Mouse (Mus musculus) lung, embryonic 14.5 days (tissue): ENCODE measurements around the gene Gpha2. TPM values are rescaled to one million over a fixed set of nuclear protein-coding genes. Genes with fewer than 3 reads are reported as not detected.

ENCODE experiments used
- ATAC-seq: fragments of 200-750 bp; cut with Nextera tagmentation; 2 replicates; pipeline ENCODE4 v1.8.0; 2017; ENCODE audit warnings: mild to moderate bottlenecking, moderate TSS enrichment, moderate library complexity; ENCODE audit not compliant: insufficient read depth
- DNase-seq: peaks from one replicate; pipeline ENCODE4 v3.0.0-alpha.2; 2015
- H3K27ac ChIP-seq: fragments of 300-500 bp; sonication (generic); 2 replicates; pipeline ENCODE4 v1.5.1; 2014; ENCODE audit warnings: low read depth, mild to moderate bottlenecking, moderate library complexity
- H3K27me3 ChIP-seq: fragments of 300-500 bp; sonication (generic); 2 replicates; pipeline ENCODE4 v1.6.1; 2014; ENCODE audit warnings: low read length, control low read depth; ENCODE audit not compliant: insufficient read depth
- H3K36me3 ChIP-seq: fragments of 300-500 bp; sonication (generic); 2 replicates; pipeline ENCODE4 v1.6.1; 2014; ENCODE audit warnings: control low read depth; ENCODE audit not compliant: insufficient read depth
- H3K4me1 ChIP-seq: fragments of 300-500 bp; sonication (generic); 2 replicates; pipeline ENCODE4 v1.6.1; 2014; ENCODE audit warnings: antibody characterized with exemption, control low read depth; ENCODE audit not compliant: insufficient read depth
- H3K4me2 ChIP-seq: fragments of 300-500 bp; sonication (generic); 2 replicates; pipeline ENCODE4 v1.6.1; 2014; ENCODE audit warnings: mild to moderate bottlenecking
- H3K4me3 ChIP-seq: fragments of 300-500 bp; sonication (generic); 2 replicates; pipeline ENCODE4 v1.5.1; 2014; ENCODE audit warnings: low read depth, low read length
- H3K9ac ChIP-seq: fragments of 300-500 bp; sonication (generic); 2 replicates; pipeline ENCODE4 v1.6.1; 2014
- H3K9me3 ChIP-seq: fragments of 300-500 bp; sonication (generic); 2 replicates; pipeline ENCODE4 v1.6.1; 2016; ENCODE audit warnings: low read depth, low read length, control low read depth
- CTCF ChIP-seq: IDR thresholded peaks from 2 replicates; pipeline ENCODE4 v1.5.1; 2016; ENCODE audit warnings: antibody characterized with exemption, low read depth
- WGBS: fragments of 180-500 bp; shearing (Covaris S2); extraction: QIAGEN DNeasy Blood & Tissue Kit; methylation state at CpG from one replicate; pipeline ENCODE4 v1.1.7; 2014; 5-methylcytosine and 5-hydroxymethylcytosine counted together
- polyA plus RNA-seq: library from polyadenylated mRNA; unstranded; fragments of >200 nt; fragmentation: Nextera tagmentation; extraction: Ambion mirVana; gene quantifications from 2 replicates; pipeline ENCODE4 v1.2.1, GENCODE M21; 2014

Gpha2 gene
- polyA plus RNA-seq, 1 experiment from 2014 or later: 0.54 TPM

DNA sequence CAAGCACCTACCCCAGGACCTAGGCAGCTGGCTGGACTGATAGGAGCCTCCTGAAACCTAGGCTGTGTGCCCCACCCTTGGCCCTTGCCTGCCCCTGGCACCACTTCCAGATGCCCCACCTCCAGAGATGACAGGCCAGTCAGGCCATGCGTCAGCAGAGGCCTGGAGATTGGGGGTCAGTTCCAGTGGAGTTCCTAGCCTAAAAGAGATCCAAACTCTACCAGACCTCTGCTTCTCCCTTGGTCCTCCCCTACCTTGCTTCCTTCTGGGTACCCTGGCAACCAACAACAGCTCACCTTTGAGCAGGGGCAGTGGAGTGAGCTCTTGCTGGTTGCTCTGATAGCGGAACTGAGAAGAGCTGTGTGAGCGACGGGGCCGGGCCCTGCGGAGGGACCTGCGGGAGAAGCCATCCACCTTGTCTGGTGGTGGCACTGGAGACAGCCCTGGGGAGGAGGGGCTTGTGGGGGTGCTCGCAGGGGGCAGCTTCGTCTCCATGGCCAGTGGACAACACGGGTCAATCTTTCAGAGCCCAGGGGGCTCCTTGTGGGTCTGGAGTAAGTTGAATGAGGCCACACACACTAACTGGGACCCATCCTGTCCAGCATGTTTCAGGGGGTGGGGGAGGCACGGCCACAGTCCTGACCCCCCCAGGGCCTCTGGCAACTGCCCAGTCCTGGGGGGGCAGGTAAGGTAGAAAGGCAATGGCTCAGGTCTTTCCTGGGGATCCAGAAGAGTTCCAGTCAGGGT, 8.3 kb downstream of the Gpha2 start:
- Histone ChIP-seq H3K9ac (peak overlapping the region; percentile 60), H3K9me3 (no peaks in the 10 kb centered on the region), H3K4me1 (peaks cover 8% of the 10 kb centered on the region; the same call in 1 of the 2 replicates), H3K4me3 (peak overlapping the region; percentile 66), H3K36me3 (peaks cover 25% of the 10 kb centered on the region; the same call in 1 of the 2 replicates), H3K27ac (no peak overlapping the region), H3K27me3 (no peaks in the 10 kb centered on the region), H3K4me2 (peak overlapping the region; percentile 67)
- DNase-seq (no peak), ATAC-seq (no peak)
- 61% methylated on average over 11 of the region's 11 CpGs for WGBS
- TF ChIP-seq CTCF: no peak

DNA sequence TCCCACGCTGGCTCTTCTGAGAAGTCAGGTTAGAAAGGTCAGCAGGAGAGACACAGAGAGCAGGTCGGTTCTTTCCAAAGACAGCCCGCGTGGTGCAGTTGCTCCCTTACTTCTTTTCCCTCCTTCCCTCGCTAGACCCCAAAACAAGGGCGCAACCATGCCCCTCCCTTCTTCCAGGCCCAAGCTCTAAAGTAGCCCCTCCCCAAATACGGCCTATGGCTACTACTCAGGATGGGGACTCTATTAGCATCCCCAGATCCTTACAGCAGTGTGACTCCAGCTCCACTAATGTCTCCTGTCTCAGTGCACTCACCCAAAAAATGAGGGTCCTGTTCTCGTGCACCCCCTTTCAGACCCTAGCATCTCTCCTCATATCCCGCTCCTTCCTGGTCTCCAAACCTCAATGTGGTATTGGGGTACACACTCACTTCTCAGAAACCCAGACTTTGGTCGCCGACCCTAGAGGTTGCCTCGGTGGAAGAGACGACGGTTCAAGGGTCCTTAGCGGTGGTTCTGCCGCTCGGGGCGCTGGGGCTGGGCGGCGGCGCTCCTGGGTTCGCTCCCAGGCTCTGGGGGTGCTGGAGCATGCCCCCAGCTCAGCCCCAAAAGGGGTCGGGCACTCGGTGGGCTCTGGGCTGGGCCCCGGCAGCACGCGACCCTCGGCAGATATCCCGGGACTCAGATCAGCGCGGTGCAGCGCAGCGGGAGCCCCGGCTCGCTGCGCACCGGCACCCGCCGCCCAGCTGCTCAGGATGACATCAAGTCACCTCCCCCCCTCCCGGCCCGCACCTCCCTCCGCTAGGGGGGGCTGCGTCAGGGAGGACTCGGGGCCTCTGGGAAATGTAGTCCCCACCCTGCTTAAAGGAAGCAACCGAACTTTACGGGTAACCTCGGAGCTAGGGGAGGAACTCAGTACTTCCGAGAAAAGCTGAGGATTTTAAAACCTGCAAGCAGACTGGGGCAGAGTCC, 9.2 kb downstream of the Gpha2 start, which contains the start of gene Ppp2r5b:
TSS of gene Ppp2r5b (minus strand) at position 789 of the 969 bp plus-strand sequence.
- peak; percentile 59 for TF ChIP-seq CTCF
- WGBS: 3% methylated on average over 48 of the region's 48 CpGs
- Histone ChIP-seq H3K4me2 (peak within 1 kb of the TSS; percentile 67), H3K36me3 (peaks cover 17% of the 10 kb centered on the region; the same call in 1 of the 2 replicates), H3K9me3 (no peaks in the 10 kb centered on the region), H3K27me3 (no peaks in the 10 kb centered on the region), H3K9ac (peak within 1 kb of the TSS; percentile 60), H3K4me1 (peaks cover 8% of the 10 kb centered on the region; the same call in 1 of the 2 replicates), H3K27ac (peak within 1 kb of the TSS; percentile 90), H3K4me3 (peak within 1 kb of the TSS; percentile 66)
- peak; percentile 96 for DNase-seq
- peak; percentile 94 for ATAC-seq

DNA sequence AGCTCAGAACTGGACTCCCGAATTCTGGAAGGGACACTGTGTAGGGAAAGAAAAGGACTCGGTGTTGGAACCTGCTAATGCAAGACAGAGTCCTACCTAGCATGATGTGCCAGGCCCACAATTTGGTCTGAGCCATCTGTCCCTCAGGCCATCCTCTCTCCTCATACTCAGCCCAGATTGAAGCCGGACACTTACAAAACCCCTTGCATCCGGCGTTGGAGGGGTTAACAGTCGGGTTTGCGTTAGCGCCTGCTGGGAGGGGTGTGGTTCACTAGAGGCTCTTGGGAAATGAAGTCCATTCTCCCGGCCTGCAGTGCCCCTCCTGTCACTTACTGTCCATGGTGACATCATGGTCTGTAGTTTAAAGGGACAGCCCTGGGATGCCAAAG, 9.9 kb downstream of the Gpha2 start:
- Histone ChIP-seq H3K4me2 (peak overlapping the region; percentile 67), H3K27ac (peak overlapping the region; percentile 90), H3K36me3 (peaks cover 13% of the 10 kb centered on the region; the same call in 1 of the 2 replicates), H3K4me3 (peak overlapping the region; percentile 66), H3K9me3 (no peaks in the 10 kb centered on the region), H3K4me1 (peaks cover 10% of the 10 kb centered on the region; the same call in 1 of the 2 replicates), H3K27me3 (no peaks in the 10 kb centered on the region), H3K9ac (peak overlapping the region; percentile 60)
- 0% methylated on average over 9 of the region's 9 CpGs for WGBS
- no peak for TF ChIP-seq CTCF
- peak; percentile 90 for ATAC-seq
- peak; percentile 96 for DNase-seq

DNA sequence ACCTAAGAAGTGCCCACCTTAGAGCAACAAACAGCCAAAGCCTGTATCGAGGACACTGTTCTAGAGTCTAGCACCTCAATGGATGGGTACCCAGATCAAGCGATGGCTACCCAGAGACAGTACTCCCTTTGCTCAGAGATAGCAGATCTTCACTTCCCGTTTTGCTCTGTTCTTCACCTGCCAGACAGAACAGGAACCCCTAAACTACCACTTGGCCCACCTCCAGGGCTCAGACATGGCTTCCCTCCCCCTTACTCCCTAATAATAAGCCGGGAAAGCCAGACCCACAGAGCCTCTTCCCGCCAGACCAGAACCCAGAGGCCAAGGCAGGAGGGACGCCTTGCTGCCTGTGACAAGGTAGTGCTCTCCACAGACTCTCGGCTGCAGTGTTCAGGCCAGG, 10.7 kb downstream of the Gpha2 start:
- no peak overlapping the region for H3K27ac ChIP-seq
- H3K27me3 ChIP-seq: no peaks in the 10 kb centered on the region
- DNase-seq (no peak), ATAC-seq (no peak)
- no peak overlapping the region for H3K9ac ChIP-seq
- H3K4me1 ChIP-seq: peaks cover 10% of the 10 kb centered on the region; the same call in 1 of the 2 replicates
- H3K9me3 ChIP-seq: no peaks in the 10 kb centered on the region
- no peak overlapping the region for H3K4me3 ChIP-seq
- no peak for TF ChIP-seq CTCF
- H3K4me2 ChIP-seq: no peak overlapping the region
- peaks cover 9% of the 10 kb centered on the region; the same call in 1 of the 2 replicates for H3K36me3 ChIP-seq
- WGBS: 69% methylated on average over 7 of the region's 7 CpGs

DNA sequence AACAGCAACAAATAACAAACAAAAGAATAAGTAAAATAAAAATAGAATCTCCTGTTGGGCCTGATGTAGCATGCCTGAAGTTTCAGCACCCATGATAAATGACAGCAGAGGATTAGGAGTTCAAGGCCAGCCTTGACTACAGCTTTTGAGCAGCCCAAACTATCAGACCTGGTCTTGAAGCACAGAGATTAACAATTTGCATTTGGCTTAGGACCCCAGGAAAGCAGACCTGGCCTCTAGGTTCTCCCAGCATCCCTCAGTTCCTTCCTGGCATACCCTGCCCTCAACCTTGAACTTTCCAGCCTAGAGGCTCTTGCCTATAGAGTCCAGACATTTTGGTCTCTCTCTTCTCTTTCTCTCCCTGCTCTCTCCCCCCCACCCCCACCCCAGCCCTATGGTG, 12.6 kb downstream of the Gpha2 start:
- H3K36me3 ChIP-seq: 0 out of 2 replicates have a peak, but pooled peaks cover 4% of the 10 kb centered on the region
- no peak overlapping the region for H3K9ac ChIP-seq
- H3K4me1 ChIP-seq: peaks cover 16% of the 10 kb centered on the region
- H3K4me2 ChIP-seq: no peak overlapping the region
- no peak overlapping the region for H3K27ac ChIP-seq
- TF ChIP-seq CTCF: no peak
- no peak overlapping the region for H3K4me3 ChIP-seq
- no peak for DNase-seq
- no peak for ATAC-seq
- H3K9me3 ChIP-seq: no peaks in the 10 kb centered on the region
- no peaks in the 10 kb centered on the region for H3K27me3 ChIP-seq

DNA sequence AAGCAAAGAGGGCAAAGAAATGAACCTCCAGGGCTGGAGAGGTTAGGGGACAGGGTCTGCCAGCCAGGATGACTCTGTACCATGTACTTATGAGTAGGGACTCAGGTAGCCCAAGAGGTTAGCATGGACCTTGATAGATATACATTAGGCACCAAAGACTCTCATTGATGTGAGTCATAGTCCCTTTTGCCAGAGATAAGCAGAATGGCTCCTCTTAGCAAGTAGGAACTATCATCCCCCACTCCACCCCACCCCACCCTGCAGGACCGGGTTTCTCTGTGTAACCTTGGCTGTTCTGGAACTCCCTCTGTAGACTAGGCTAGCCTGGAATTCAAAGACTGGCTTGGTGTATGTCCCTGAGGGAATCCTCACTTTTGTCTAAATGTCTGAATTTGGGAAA, 14.0 kb downstream of the Gpha2 start:
- 0 out of 2 replicates have a peak, but pooled peaks cover 13% of the 10 kb centered on the region for H3K36me3 ChIP-seq
- ATAC-seq (no peak), DNase-seq (no peak)
- no peak overlapping the region for H3K4me2 ChIP-seq
- H3K9ac ChIP-seq: no peak overlapping the region
- no peaks in the 10 kb centered on the region for H3K27me3 ChIP-seq
- peaks cover 13% of the 10 kb centered on the region for H3K4me1 ChIP-seq
- no peak for TF ChIP-seq CTCF
- WGBS: 33% methylated on average over 1 of the region's 1 CpGs
- H3K4me3 ChIP-seq: no peak overlapping the region
- no peaks in the 10 kb centered on the region for H3K9me3 ChIP-seq
- H3K27ac ChIP-seq: no peak overlapping the region
